Mouse (Mus musculus): ENCODE results near the gene Socs7.

The Socs7 gene

GRCm38 (mm10) chr11:97438868-97439267 is 76.5 kb downstream of the Socs7 start:
- in situ Hi-C loops (cut with MboI; ENCODE audit: unreplicated experiment in 2 of 2), result no loop called here

GRCm38 (mm10) chr11:97439935-97440334 is 77.6 kb downstream of the Socs7 start:
- in situ Hi-C loops (cut with MboI; ENCODE audit: unreplicated experiment in 2 of 2), result no loop called here

- in situ Hi-C loops (cut with MboI; ENCODE audit: unreplicated experiment in 2 of 2), result no loop called here
Observed at GRCm38 (mm10) chr11:97440441-97440881, 78.1 kb downstream of the Socs7 start.

GRCm38 (mm10) chr11:97441036-97441657 is 78.8 kb downstream of the Socs7 start:
- in situ Hi-C loops (cut with MboI; ENCODE audit: unreplicated experiment in 2 of 2), result no loop called here

- in situ Hi-C loops (cut with MboI; ENCODE audit: unreplicated experiment in 2 of 2), result no loop called here
Observed at GRCm38 (mm10) chr11:97441658-97442125, 79.3 kb downstream of the Socs7 start.

GRCm38 (mm10) chr11:97442891-97443675 is 80.7 kb downstream of the Socs7 start:
- in situ Hi-C loops (cut with MboI; ENCODE audit: unreplicated experiment in 2 of 2), result no loop called here

- in situ Hi-C loops (cut with MboI; ENCODE audit: unreplicated experiment in 2 of 2), result no loop called here
Observed at GRCm38 (mm10) chr11:97445596-97445995, 83.2 kb downstream of the Socs7 start.

GRCm38 (mm10) chr11:97445999-97446511 is 83.7 kb downstream of the Socs7 start:
- in situ Hi-C loops (cut with MboI; ENCODE audit: unreplicated experiment in 2 of 2), result no loop called here

GRCm38 (mm10) chr11:97447979-97448378 is 85.6 kb downstream of the Socs7 start:
- in situ Hi-C loops (cut with MboI; ENCODE audit: unreplicated experiment in 2 of 2), result no loop called here

Data from v-Abl transformed pro-B cells (cell line).